Mouse (Mus musculus): ENCODE results near the gene Gstm6. TPM values are rescaled to one million over a fixed set of nuclear protein-coding genes. Genes with fewer than 3 reads are reported as not detected.
A peak's percentile ranks its signal among the peaks of the same experiment; 100 is the strongest.
"Not testable (repeated sequence)": the region's sequence is repeated elsewhere in the genome, so short reads cannot be mapped to it uniquely, and the experiment has no call there.

Gstm6 gene
- polyA plus RNA-seq, 1 experiment: not detected

GRCm38 (mm10) chr3:107953328-107953755, 9.8 kb upstream of the Gstm6 start:
- Histone ChIP-seq H3K4me3 (ENCODE audit: insufficient read depth, low read depth, low read length) (no peak overlapping the region), H3K4me1 (ENCODE audit: control insufficient read depth, insufficient read depth, low read length) (no peaks in the 10 kb centered on the region), H3K27ac (ENCODE audit: insufficient read depth, low read depth, low read length) (no peak overlapping the region)
- no peak for TF ChIP-seq POLR2A (IDR thresholded peaks at IDR 0.05; ENCODE audit: insufficient read depth, low read depth, low read length)
- 0 out of 2 replicates have a peak, but pooled peaks have one; percentile 24 for TF ChIP-seq CTCF (IDR thresholded peaks at IDR 0.05; ENCODE audit: insufficient read depth, low read depth, low read length)
- WGBS: 35% methylated on average over 6 of the region's 6 CpGs

GRCm38 (mm10) chr3:107950531-107950930, 7.0 kb upstream of the Gstm6 start:
- H3K4me1 ChIP-seq (ENCODE audit: control insufficient read depth, insufficient read depth, low read length): no peaks in the 10 kb centered on the region
- TF ChIP-seq POLR2A (IDR thresholded peaks at IDR 0.05; ENCODE audit: insufficient read depth, low read depth, low read length): no peak
- TF ChIP-seq CTCF (IDR thresholded peaks at IDR 0.05; ENCODE audit: insufficient read depth, low read depth, low read length): no peak
- WGBS: 93% methylated on average over 11 of the region's 11 CpGs
- H3K27ac ChIP-seq (ENCODE audit: insufficient read depth, low read depth, low read length): no peak overlapping the region
- no peak overlapping the region for H3K4me3 ChIP-seq (ENCODE audit: insufficient read depth, low read depth, low read length)

DNA sequence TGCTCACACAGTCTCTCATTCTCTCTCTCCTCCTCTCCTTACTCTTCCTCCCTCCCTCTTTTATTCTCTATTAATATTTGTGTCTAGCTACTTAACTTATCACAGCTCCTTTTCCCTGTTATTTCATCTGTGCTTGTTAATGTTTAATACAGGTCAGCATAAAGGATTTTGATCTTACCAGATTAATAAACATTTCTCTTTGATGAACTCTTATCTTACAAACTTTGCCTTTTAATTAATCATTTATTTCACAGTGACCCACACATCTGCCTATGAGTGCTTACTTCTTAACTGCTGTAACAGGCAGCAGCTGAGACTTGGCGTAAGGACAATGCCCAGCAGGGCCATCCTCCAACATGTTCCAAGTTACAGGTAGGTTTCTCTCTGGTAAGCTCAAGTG, 5.9 kb upstream of the Gstm6 start:
- H3K4me3 ChIP-seq (ENCODE audit: insufficient read depth, low read depth, low read length); H3K27ac ChIP-seq (ENCODE audit: insufficient read depth, low read depth, low read length); H3K4me1 ChIP-seq (ENCODE audit: control insufficient read depth, insufficient read depth, low read length): not testable (repeated sequence)
- WGBS: 100% methylated on average over 1 of the region's 1 CpGs

GRCm38 (mm10) chr3:107945729-107946128, 2.2 kb upstream of the Gstm6 start:
- H3K27ac ChIP-seq (ENCODE audit: insufficient read depth, low read depth, low read length): no peak overlapping the region
- 75% methylated on average over 4 of the region's 4 CpGs for WGBS
- no peak overlapping the region for H3K4me3 ChIP-seq (ENCODE audit: insufficient read depth, low read depth, low read length)
- H3K4me1 ChIP-seq (ENCODE audit: control insufficient read depth, insufficient read depth, low read length): no peaks in the 10 kb centered on the region
- no peak for TF ChIP-seq CTCF (IDR thresholded peaks at IDR 0.05; ENCODE audit: insufficient read depth, low read depth, low read length)
- TF ChIP-seq POLR2A (IDR thresholded peaks at IDR 0.05; ENCODE audit: insufficient read depth, low read depth, low read length): no peak

- WGBS: 75% methylated on average over 4 of the region's 4 CpGs
- Histone ChIP-seq H3K4me1 (ENCODE audit: control insufficient read depth, insufficient read depth, low read length) (peaks cover 11% of the 10 kb centered on the region), H3K4me3 (ENCODE audit: insufficient read depth, low read depth, low read length) (no peak overlapping the region), H3K27ac (ENCODE audit: insufficient read depth, low read depth, low read length) (no peak overlapping the region)
- TF ChIP-seq POLR2A (IDR thresholded peaks at IDR 0.05; ENCODE audit: insufficient read depth, low read depth, low read length): no peak
- TF ChIP-seq CTCF (IDR thresholded peaks at IDR 0.05; ENCODE audit: insufficient read depth, low read depth, low read length): no peak
Observed at GRCm38 (mm10) chr3:107941261-107941660, 2.3 kb downstream of the Gstm6 start.

DNA sequence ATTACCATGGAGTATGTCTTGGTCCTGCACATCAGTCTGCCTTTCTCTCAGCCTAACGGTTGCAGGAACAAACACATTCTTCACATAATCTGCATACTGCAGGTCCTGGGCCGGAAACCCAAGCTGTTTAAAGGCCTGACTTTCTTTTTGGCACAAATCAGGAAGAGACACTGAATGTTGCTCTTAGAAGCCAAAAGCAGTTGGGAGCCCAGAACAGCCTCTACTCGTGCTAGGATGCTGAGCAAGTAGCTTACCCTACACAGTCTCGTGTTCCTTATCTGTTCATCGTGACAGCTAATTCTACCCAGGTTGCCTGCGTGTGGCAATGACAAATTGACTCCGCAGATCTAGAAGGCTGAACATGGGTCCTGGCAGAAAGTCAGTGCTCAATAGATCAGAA, 3.0 kb downstream of the Gstm6 start:
- H3K4me1 ChIP-seq (ENCODE audit: control insufficient read depth, insufficient read depth, low read length): peaks cover 16% of the 10 kb centered on the region
- TF ChIP-seq CTCF (IDR thresholded peaks at IDR 0.05; ENCODE audit: insufficient read depth, low read depth, low read length) (no peak), POLR2A (IDR thresholded peaks at IDR 0.05; ENCODE audit: insufficient read depth, low read depth, low read length) (no peak)
- H3K27ac ChIP-seq (ENCODE audit: insufficient read depth, low read depth, low read length): no peak overlapping the region
- WGBS: 80% methylated on average over 7 of the region's 7 CpGs
- no peak overlapping the region for H3K4me3 ChIP-seq (ENCODE audit: insufficient read depth, low read depth, low read length)

DNA sequence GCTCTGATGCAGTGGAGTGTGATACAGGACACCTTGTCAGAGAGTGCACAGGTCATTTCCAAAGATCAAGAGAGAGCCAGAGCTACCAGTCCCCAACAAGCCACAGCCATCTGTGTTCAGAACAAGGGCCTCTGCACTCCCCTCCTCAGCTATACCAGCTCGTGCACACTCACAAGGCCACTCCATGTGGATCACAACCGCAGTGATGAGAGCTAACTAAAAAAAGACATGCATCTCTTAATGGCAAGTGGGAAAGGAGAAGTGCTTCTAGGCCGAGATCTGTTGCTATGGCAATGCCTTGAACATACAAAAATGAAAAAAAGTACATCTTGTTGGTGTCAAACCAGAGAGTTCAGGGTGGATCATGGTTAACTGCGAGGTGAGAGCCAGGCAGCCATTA, 3.7 kb downstream of the Gstm6 start:
- WGBS: 33% methylated on average over 4 of the region's 4 CpGs
- no peak for TF ChIP-seq POLR2A (IDR thresholded peaks at IDR 0.05; ENCODE audit: insufficient read depth, low read depth, low read length)
- no peak for TF ChIP-seq CTCF (IDR thresholded peaks at IDR 0.05; ENCODE audit: insufficient read depth, low read depth, low read length)
- H3K27ac ChIP-seq (ENCODE audit: insufficient read depth, low read depth, low read length): no peak overlapping the region
- H3K4me3 ChIP-seq (ENCODE audit: insufficient read depth, low read depth, low read length): no peak overlapping the region
- peaks cover 16% of the 10 kb centered on the region for H3K4me1 ChIP-seq (ENCODE audit: control insufficient read depth, insufficient read depth, low read length)

DNA sequence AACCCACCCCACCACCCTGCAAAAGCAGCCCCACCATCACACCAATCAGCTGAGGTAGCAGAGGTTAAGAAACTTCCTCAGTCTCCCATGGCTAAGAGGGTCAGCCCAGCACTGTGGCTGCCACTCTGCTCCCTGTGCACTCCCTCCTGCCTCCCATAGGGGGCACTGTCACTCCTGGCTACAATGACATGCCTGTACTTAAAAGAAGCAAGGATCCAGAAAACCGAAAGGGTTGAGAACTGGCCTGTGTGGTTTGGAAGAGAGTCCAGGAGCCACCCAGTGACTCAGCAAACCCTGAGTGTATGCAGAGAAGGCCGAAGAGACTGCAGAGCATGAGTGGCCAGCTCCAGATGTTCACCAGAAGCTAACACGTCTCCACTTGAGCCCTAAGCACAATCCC, 4.1 kb downstream of the Gstm6 start:
- Histone ChIP-seq H3K4me3 (ENCODE audit: insufficient read depth, low read depth, low read length) (no peak overlapping the region), H3K27ac (ENCODE audit: insufficient read depth, low read depth, low read length) (no peak overlapping the region), H3K4me1 (ENCODE audit: control insufficient read depth, insufficient read depth, low read length) (peaks cover 16% of the 10 kb centered on the region)
- WGBS: 34% methylated on average over 3 of the region's 3 CpGs
- no peak for TF ChIP-seq POLR2A (IDR thresholded peaks at IDR 0.05; ENCODE audit: insufficient read depth, low read depth, low read length)
- peak; percentile 54; the same call in 1 of the 2 replicates for TF ChIP-seq CTCF (IDR thresholded peaks at IDR 0.05; ENCODE audit: insufficient read depth, low read depth, low read length)

- 67% methylated on average over 3 of the region's 3 CpGs for whole genome bisulfite sequencing
- Histone ChIP-seq H3K27ac (ENCODE audit: insufficient read depth, low read depth, low read length) (peak overlapping the region; percentile 46; the same call in 1 of the 2 replicates), H3K4me3 (ENCODE audit: insufficient read depth, low read depth, low read length) (no peak overlapping the region), H3K4me1 (ENCODE audit: control insufficient read depth, insufficient read depth, low read length) (peaks cover 33% of the 10 kb centered on the region)
- TF ChIP-seq CTCF (IDR thresholded peaks at IDR 0.05; ENCODE audit: insufficient read depth, low read depth, low read length): no peak
- TF ChIP-seq POLR2A (IDR thresholded peaks at IDR 0.05; ENCODE audit: insufficient read depth, low read depth, low read length): no peak
Observed at GRCm38 (mm10) chr3:107935888-107936287, 7.7 kb downstream of the Gstm6 start.

GRCm38 (mm10) chr3:107935268-107935667, 8.3 kb downstream of the Gstm6 start:
- WGBS: 46% methylated on average over 3 of the region's 3 CpGs
- H3K4me1 ChIP-seq (ENCODE audit: control insufficient read depth, insufficient read depth, low read length): peaks cover 36% of the 10 kb centered on the region
- TF ChIP-seq CTCF (IDR thresholded peaks at IDR 0.05; ENCODE audit: insufficient read depth, low read depth, low read length): no peak
- TF ChIP-seq POLR2A (IDR thresholded peaks at IDR 0.05; ENCODE audit: insufficient read depth, low read depth, low read length): no peak
- H3K27ac ChIP-seq (ENCODE audit: insufficient read depth, low read depth, low read length): peak overlapping the region; percentile 46; the same call in 1 of the 2 replicates
- H3K4me3 ChIP-seq (ENCODE audit: insufficient read depth, low read depth, low read length): no peak overlapping the region

All from olfactory bulb, adult 2 months (tissue).